Comparison of ENCODE assay signal across 10 mouse cellular contexts in genomic region chr11:104157603-104158259, GRCm38 (mm10). TPM values are rescaled to one million over a fixed set of nuclear protein-coding genes. Genes with fewer than 3 reads are reported as not detected.
DNase-seq lines count a peak whose midpoint lies in the region; ATAC-seq and TF ChIP-seq lines count a peak whose summit lies in the region.
"Had no signal": no experiment of that assay in that cellular context is flagged by ENCODE, and none has a peak within 500 bp of the region (broad histone marks: within the 10 kb centered on the region; RNA-seq: fewer than 3 reads in every experiment).

No protein-coding gene starts in this region.

- no peak overlapping the region for H3K27ac ChIP-seq in heart, adult 2 months
- no peak overlapping the region for H3K27ac ChIP-seq in kidney, adult 2 months (ENCODE audit: insufficient read depth, low read depth, low read length)
- peak overlapping the region; percentile 92 for H3K27ac ChIP-seq in midbrain, embryonic 13.5 days
- H3K27ac ChIP-seq in stomach, embryonic 15.5 days, result no peak overlapping the region

- 6% methylated on average over 23 of the region's 23 CpGs for WGBS in heart, adult 2 months
- 6% methylated on average over 23 of the region's 23 CpGs for WGBS in kidney, adult 2 months
- WGBS in midbrain, embryonic 13.5 days, result 1% methylated on average over 23 of the region's 23 CpGs
- WGBS in stomach, embryonic 15.5 days, result 6% methylated on average over 21 of the region's 23 CpGs

- H3K36me3 ChIP-seq in heart, adult 2 months (ENCODE audit: control insufficient read depth, insufficient read depth, low read length), result no peaks in the 10 kb centered on the region
- H3K36me3 ChIP-seq in kidney, adult 2 months (ENCODE audit: control insufficient read depth, insufficient read depth, low read length), result no peaks in the 10 kb centered on the region
- no peaks in the 10 kb centered on the region for H3K36me3 ChIP-seq in midbrain, embryonic 13.5 days
- H3K36me3 ChIP-seq in stomach, embryonic 15.5 days, result no peaks in the 10 kb centered on the region
- H3K36me3 ChIP-seq: G1E had no signal

- H3K4me1 ChIP-seq in heart, adult 2 months (ENCODE audit: control insufficient read depth, insufficient read depth, low read length), result no peaks in the 10 kb centered on the region
- H3K4me1 ChIP-seq in kidney, adult 2 months (ENCODE audit: control insufficient read depth, insufficient read depth, low read length), result no peaks in the 10 kb centered on the region
- H3K4me1 ChIP-seq in midbrain, embryonic 13.5 days (replicated peaks), result peaks cover 22% of the 10 kb centered on the region
- no peaks in the 10 kb centered on the region for H3K4me1 ChIP-seq in stomach, embryonic 15.5 days

- intact Hi-C loops in heart, adult 2 months (cut with DNase I), result no loop called here
- intact Hi-C loops in left cerebral cortex, postnatal 36 days (cut with DNase I), result no loop called here

- H3K4me3 ChIP-seq in heart, adult 2 months, result no peak overlapping the region
- H3K4me3 ChIP-seq in kidney, adult 2 months (ENCODE audit: insufficient read depth, low read depth, low read length), result no peak overlapping the region
- H3K4me3 ChIP-seq in midbrain, embryonic 13.5 days (replicated peaks), result peak overlapping the region; percentile 44
- H3K4me3 ChIP-seq in stomach, embryonic 15.5 days (replicated peaks), result peak overlapping the region; percentile 23

- peak; percentile 29 for DNase-seq in thymus, postnatal 14 days
- DNase-seq in thymus, adult 18-20 months, result no peak
- peak; percentile 73 for DNase-seq in embryo, embryonic 11.5 days (ENCODE audit: low read depth, low spot score)
- peak; percentile 17 to 24 for DNase-seq in heart, adult 2 months
- DNase-seq in kidney, adult 2 months, result peak; percentile 17
- DNase-seq in left cerebral cortex, postnatal 36 days (ENCODE audit: low spot score in 2 of 2), result peak; percentile 82

- TF ChIP-seq CTCF in heart, adult 2 months (IDR thresholded peaks at IDR 0.05), result no peak
- TF ChIP-seq CTCF in kidney, adult 2 months (conservative IDR thresholded peaks at IDR 0.05; ENCODE audit: insufficient read depth, insufficient read length, low read depth, low read length), result no peak

- H3K27me3 ChIP-seq in heart, adult 2 months (ENCODE audit: control insufficient read depth, insufficient read depth, low read length), result peaks cover 3% of the 10 kb centered on the region
- no peaks in the 10 kb centered on the region for H3K27me3 ChIP-seq in kidney, adult 2 months (replicated peaks; ENCODE audit: control insufficient read depth, insufficient read depth, low read length)
- H3K27me3 ChIP-seq in midbrain, embryonic 13.5 days, result 0 out of 2 replicates have a peak, but pooled peaks cover 4% of the 10 kb centered on the region
- peaks cover 13% of the 10 kb centered on the region; the same call in 1 of the 2 replicates for H3K27me3 ChIP-seq in stomach, embryonic 15.5 days (replicated peaks)

- peak; percentile 97 for ATAC-seq in midbrain, embryonic 13.5 days
- peak; percentile 78; the same call in 1 of the 2 replicates for ATAC-seq in stomach, embryonic 15.5 days (ENCODE audit: insufficient read depth, low FRiP score, low read depth)

- no peak overlapping the region for H3K9ac ChIP-seq in heart, adult 2 months (ENCODE audit: low read depth, low read length)
- H3K9ac ChIP-seq in midbrain, embryonic 13.5 days (replicated peaks), result peak overlapping the region; percentile 68
- no peak overlapping the region for H3K9ac ChIP-seq in stomach, embryonic 15.5 days

- TF ChIP-seq EP300 in heart, adult 2 months (IDR thresholded peaks at IDR 0.05; ENCODE audit: insufficient read depth, low read depth, low read length), result no peak

- no peaks in the 10 kb centered on the region for H3K79me2 ChIP-seq in heart, adult 2 months (replicated peaks; ENCODE audit: control insufficient read depth, insufficient read depth, low read length)

- no peak for TF ChIP-seq POLR2A in heart, adult 2 months (IDR thresholded peaks at IDR 0.05; ENCODE audit: insufficient read depth, low read depth, low read length)
- TF ChIP-seq POLR2A in kidney, adult 2 months (IDR thresholded peaks at IDR 0.05; ENCODE audit: low read depth, low read length), result no peak

- no peaks in the 10 kb centered on the region for H3K9me3 ChIP-seq in midbrain, embryonic 13.5 days
- H3K9me3 ChIP-seq in stomach, embryonic 15.5 days, result no peaks in the 10 kb centered on the region
- H3K9me3 ChIP-seq: G1E had no signal

- H3K4me2 ChIP-seq in midbrain, embryonic 13.5 days (replicated peaks), result peak overlapping the region; percentile 70
- peak overlapping the region; percentile 50 for H3K4me2 ChIP-seq in stomach, embryonic 15.5 days

RNA-seq across cellular contexts. Expression of gene Crhr1, which starts 25.1 kb away (rescaled TPM):
- not detected for total RNA-seq in heart, adult 2 months (2021)
- not detected in 2 replicates for polyA plus RNA-seq in heart, adult 2 months (2012; rRNA removed)
- polyA plus RNA-seq in kidney, adult 2 months (2012; rRNA removed), result not detected in 2 replicates
- 10 to 100 TPM; 29.9 to 31.5 TPM for total RNA-seq in left cerebral cortex, postnatal 36 days (2021)
- polyA plus RNA-seq in midbrain, embryonic 13.5 days (2015; fragmentation: Nextera tagmentation; extraction: Ambion mirVana), result 2.2 and 2.3 TPM in 2 replicates
- polyA plus RNA-seq in stomach, embryonic 15.5 days (2015; fragmentation: Nextera tagmentation; extraction: Ambion mirVana), result 0.27 and 0.39 TPM in 2 replicates
- total RNA-seq: G1E; neutrophil, adult 5-6 weeks had no signal
- polyA plus RNA-seq: G1E had no signal

RNA-seq across cellular contexts. Expression of gene Sppl2c, which starts 28.4 kb away (rescaled TPM):
- total RNA-seq in heart, adult 2 months (2021), result not detected
- 0.23 and 0.33 TPM in 2 replicates for polyA plus RNA-seq in heart, adult 2 months (2012; rRNA removed)
- 0.08 and 0.26 TPM in 2 replicates for polyA plus RNA-seq in kidney, adult 2 months (2012; rRNA removed)
- total RNA-seq in left cerebral cortex, postnatal 36 days (2021), result not detected
- polyA plus RNA-seq in midbrain, embryonic 13.5 days (2015; fragmentation: Nextera tagmentation; extraction: Ambion mirVana), result not detected in 2 replicates
- polyA plus RNA-seq in stomach, embryonic 15.5 days (2015; fragmentation: Nextera tagmentation; extraction: Ambion mirVana), result not detected in 2 replicates
- total RNA-seq: neutrophil, adult 5-6 weeks had no signal
- polyA plus RNA-seq: G1E had no signal

Comparison
In these comparisons a context has a peak if more than half of its experiments do, and no peak if none do; other contexts are left out.
1. DNase-seq: peak in thymus, postnatal 14 days (single experiment), embryo, embryonic 11.5 days (single experiment), heart, adult 2 months (2 of 2), kidney, adult 2 months (single experiment) and left cerebral cortex, postnatal 36 days (2 of 2); none in thymus, adult 18-20 months (0 of 2).
2. H3K4me3 ChIP-seq: peak in midbrain, embryonic 13.5 days (single experiment) and stomach, embryonic 15.5 days (single experiment); none in heart, adult 2 months (single experiment) and kidney, adult 2 months (single experiment).